Mouse (Mus musculus): Measurements from ENCODE around the gene Nhlrc2. TPM values are rescaled to one million over a fixed set of nuclear protein-coding genes. Genes with fewer than 3 reads are reported as not detected.
A peak's percentile ranks its signal among the peaks of the same experiment; 100 is the strongest.

Nhlrc2 gene
- polyA plus RNA-seq, 1 experiment from 2014 or later = 14.5 TPM

GRCm38 (mm10) chr19:56571913-56572312 lies 23.9 kb downstream of the Nhlrc2 start:
- H3K4me2 ChIP-seq (ENCODE audit: low read depth, low read length) = no peak overlapping the region
- H3K9ac ChIP-seq (ENCODE audit: low read length) = no peak overlapping the region
- no peak overlapping the region for H3K4me3 ChIP-seq (replicated peaks; ENCODE audit: low read length)
- H3K27ac ChIP-seq (ENCODE audit: low read length) = no peak overlapping the region; the same call in 1 of the 2 replicates
- H3K4me1 ChIP-seq (ENCODE audit: control insufficient read depth, insufficient read depth, low read length) = peaks cover 1% of the 10 kb centered on the region
- no peaks in the 10 kb centered on the region for H3K27me3 ChIP-seq (ENCODE audit: control insufficient read depth, insufficient read depth, low read length)
- no peak for ATAC-seq (ENCODE audit: insufficient read depth, low FRiP score)
- H3K36me3 ChIP-seq (ENCODE audit: control insufficient read depth, insufficient read depth, low read length) = 0 out of 2 replicates have a peak, but pooled peaks cover 3% of the 10 kb centered on the region
- H3K9me3 ChIP-seq (replicated peaks; ENCODE audit: control insufficient read depth, low read length) = no peaks in the 10 kb centered on the region
- 93% methylated on average over 5 of the region's 5 CpGs for WGBS

GRCm38 (mm10) chr19:56573184-56573583 lies 25.1 kb downstream of the Nhlrc2 start:
- no peak overlapping the region for H3K4me2 ChIP-seq (ENCODE audit: low read depth, low read length)

GRCm38 (mm10) chr19:56577801-56578200 lies 29.7 kb downstream of the Nhlrc2 start:
- Histone ChIP-seq H3K9me3 (replicated peaks; ENCODE audit: control insufficient read depth, low read length) (no peaks in the 10 kb centered on the region), H3K4me3 (replicated peaks; ENCODE audit: low read length) (no peak overlapping the region)
- WGBS = 71% methylated on average over 1 of the region's 1 CpGs

More at GRCm38 (mm10) chr19:56573184-56573583, 25.1 kb downstream of the Nhlrc2 start:
- 0 out of 2 replicates have a peak, but pooled peaks cover 3% of the 10 kb centered on the region for H3K36me3 ChIP-seq (ENCODE audit: control insufficient read depth, insufficient read depth, low read length)
- no peaks in the 10 kb centered on the region for H3K27me3 ChIP-seq (ENCODE audit: control insufficient read depth, insufficient read depth, low read length)
- H3K27ac ChIP-seq (ENCODE audit: low read length) = no peak overlapping the region
- no peak for ATAC-seq (ENCODE audit: insufficient read depth, low FRiP score)
- H3K4me3 ChIP-seq (replicated peaks; ENCODE audit: low read length) = no peak overlapping the region
- no peak overlapping the region for H3K9ac ChIP-seq (ENCODE audit: low read length)
- WGBS = 90% methylated on average over 6 of the region's 6 CpGs
- no peaks in the 10 kb centered on the region for H3K9me3 ChIP-seq (replicated peaks; ENCODE audit: control insufficient read depth, low read length)
- H3K4me1 ChIP-seq (ENCODE audit: control insufficient read depth, insufficient read depth, low read length) = no peaks in the 10 kb centered on the region

GRCm38 (mm10) chr19:56581981-56582380 lies 33.9 kb downstream of the Nhlrc2 start:
- Histone ChIP-seq H3K27ac (ENCODE audit: low read length) (no peak overlapping the region), H3K36me3 (ENCODE audit: control insufficient read depth, insufficient read depth, low read length) (no peaks in the 10 kb centered on the region), H3K9me3 (replicated peaks; ENCODE audit: control insufficient read depth, low read length) (no peaks in the 10 kb centered on the region), H3K4me1 (ENCODE audit: control insufficient read depth, insufficient read depth, low read length) (peaks cover 18% of the 10 kb centered on the region), H3K4me2 (ENCODE audit: low read depth, low read length) (no peak overlapping the region), H3K4me3 (replicated peaks; ENCODE audit: low read length) (no peak overlapping the region), H3K27me3 (ENCODE audit: control insufficient read depth, insufficient read depth, low read length) (no peaks in the 10 kb centered on the region), H3K9ac (ENCODE audit: low read length) (no peak overlapping the region)
- ATAC-seq (ENCODE audit: insufficient read depth, low FRiP score) = no peak
- WGBS = 87% methylated on average over 5 of the region's 5 CpGs

More at GRCm38 (mm10) chr19:56577801-56578200, 29.7 kb downstream of the Nhlrc2 start:
- 0 out of 2 replicates have a peak, but pooled peaks cover 3% of the 10 kb centered on the region for H3K36me3 ChIP-seq (ENCODE audit: control insufficient read depth, insufficient read depth, low read length)
- H3K27me3 ChIP-seq (ENCODE audit: control insufficient read depth, insufficient read depth, low read length) = no peaks in the 10 kb centered on the region
- H3K4me2 ChIP-seq (ENCODE audit: low read depth, low read length) = no peak overlapping the region
- no peak for ATAC-seq (ENCODE audit: insufficient read depth, low FRiP score)
- H3K4me1 ChIP-seq (ENCODE audit: control insufficient read depth, insufficient read depth, low read length) = peaks cover 2% of the 10 kb centered on the region; the same call in 1 of the 2 replicates
- no peak overlapping the region for H3K9ac ChIP-seq (ENCODE audit: low read length)
- no peak overlapping the region for H3K27ac ChIP-seq (ENCODE audit: low read length)

- Histone ChIP-seq H3K4me3 (replicated peaks; ENCODE audit: low read length) (no peak overlapping the region), H3K9ac (ENCODE audit: low read length) (no peak overlapping the region), H3K4me2 (ENCODE audit: low read depth, low read length) (no peak overlapping the region), H3K27ac (ENCODE audit: low read length) (peak overlapping the region; percentile 27; the same call in 1 of the 2 replicates), H3K4me1 (ENCODE audit: control insufficient read depth, insufficient read depth, low read length) (peaks cover 22% of the 10 kb centered on the region), H3K9me3 (replicated peaks; ENCODE audit: control insufficient read depth, low read length) (no peaks in the 10 kb centered on the region), H3K27me3 (ENCODE audit: control insufficient read depth, insufficient read depth, low read length) (no peaks in the 10 kb centered on the region), H3K36me3 (ENCODE audit: control insufficient read depth, insufficient read depth, low read length) (0 out of 2 replicates have a peak, but pooled peaks cover 3% of the 10 kb centered on the region)
- ATAC-seq (ENCODE audit: insufficient read depth, low FRiP score) = 0 out of 2 replicates have a peak, but pooled peaks have one; percentile 33
- 30% methylated on average over 5 of the region's 5 CpGs for WGBS
Observed at GRCm38 (mm10) chr19:56583785-56584184, 35.7 kb downstream of the Nhlrc2 start.

GRCm38 (mm10) chr19:56584288-56584687 lies 36.2 kb downstream of the Nhlrc2 start:
- Histone ChIP-seq H3K4me3 (replicated peaks; ENCODE audit: low read length) (no peak overlapping the region), H3K4me2 (ENCODE audit: low read depth, low read length) (no peak overlapping the region), H3K27me3 (ENCODE audit: control insufficient read depth, insufficient read depth, low read length) (no peaks in the 10 kb centered on the region), H3K4me1 (ENCODE audit: control insufficient read depth, insufficient read depth, low read length) (peaks cover 22% of the 10 kb centered on the region), H3K36me3 (ENCODE audit: control insufficient read depth, insufficient read depth, low read length) (peaks cover 7% of the 10 kb centered on the region; the same call in 1 of the 2 replicates), H3K27ac (ENCODE audit: low read length) (no peak overlapping the region), H3K9me3 (replicated peaks; ENCODE audit: control insufficient read depth, low read length) (no peaks in the 10 kb centered on the region), H3K9ac (ENCODE audit: low read length) (no peak overlapping the region)
- no peak for ATAC-seq (ENCODE audit: insufficient read depth, low FRiP score)
- 72% methylated on average over 3 of the region's 3 CpGs for WGBS

GRCm38 (mm10) chr19:56586320-56586719 lies 38.3 kb downstream of the Nhlrc2 start:
- 90% methylated on average over 8 of the region's 8 CpGs for WGBS
- H3K4me3 ChIP-seq (replicated peaks; ENCODE audit: low read length) = no peak overlapping the region
- no peaks in the 10 kb centered on the region for H3K9me3 ChIP-seq (replicated peaks; ENCODE audit: control insufficient read depth, low read length)
- peaks cover 22% of the 10 kb centered on the region for H3K4me1 ChIP-seq (ENCODE audit: control insufficient read depth, insufficient read depth, low read length)
- H3K27me3 ChIP-seq (ENCODE audit: control insufficient read depth, insufficient read depth, low read length) = no peaks in the 10 kb centered on the region
- no peak overlapping the region for H3K4me2 ChIP-seq (ENCODE audit: low read depth, low read length)
- no peak overlapping the region for H3K27ac ChIP-seq (ENCODE audit: low read length)
- H3K9ac ChIP-seq (ENCODE audit: low read length) = no peak overlapping the region
- peaks cover 15% of the 10 kb centered on the region; the same call in 1 of the 2 replicates for H3K36me3 ChIP-seq (ENCODE audit: control insufficient read depth, insufficient read depth, low read length)
- ATAC-seq (ENCODE audit: insufficient read depth, low FRiP score) = no peak

GRCm38 (mm10) chr19:56588205-56588626 lies 40.2 kb downstream of the Nhlrc2 start:
- peak; percentile 55; the same call in 1 of the 2 replicates for ATAC-seq (ENCODE audit: insufficient read depth, low FRiP score)
- Histone ChIP-seq H3K9me3 (replicated peaks; ENCODE audit: control insufficient read depth, low read length) (no peaks in the 10 kb centered on the region), H3K4me2 (ENCODE audit: low read depth, low read length) (no peak overlapping the region), H3K36me3 (ENCODE audit: control insufficient read depth, insufficient read depth, low read length) (peaks cover 21% of the 10 kb centered on the region; the same call in 1 of the 2 replicates), H3K27me3 (ENCODE audit: control insufficient read depth, insufficient read depth, low read length) (no peaks in the 10 kb centered on the region), H3K4me3 (replicated peaks; ENCODE audit: low read length) (no peak overlapping the region), H3K4me1 (ENCODE audit: control insufficient read depth, insufficient read depth, low read length) (peaks cover 16% of the 10 kb centered on the region), H3K9ac (ENCODE audit: low read length) (no peak overlapping the region), H3K27ac (ENCODE audit: low read length) (0 out of 2 replicates have a peak overlapping the region, but pooled peaks have one; percentile 33)
- WGBS = 62% methylated on average over 6 of the region's 6 CpGs

GRCm38 (mm10) chr19:56589008-56589407 lies 40.9 kb downstream of the Nhlrc2 start:
- H3K4me3 ChIP-seq (replicated peaks; ENCODE audit: low read length) = no peak overlapping the region
- WGBS = 79% methylated on average over 6 of the region's 6 CpGs
- no peak overlapping the region for H3K27ac ChIP-seq (ENCODE audit: low read length)

More at GRCm38 (mm10) chr19:56589008-56589407, 40.9 kb downstream of the Nhlrc2 start:
- Histone ChIP-seq H3K9ac (ENCODE audit: low read length) (no peak overlapping the region), H3K27me3 (ENCODE audit: control insufficient read depth, insufficient read depth, low read length) (no peaks in the 10 kb centered on the region), H3K36me3 (ENCODE audit: control insufficient read depth, insufficient read depth, low read length) (peaks cover 21% of the 10 kb centered on the region; the same call in 1 of the 2 replicates), H3K9me3 (replicated peaks; ENCODE audit: control insufficient read depth, low read length) (no peaks in the 10 kb centered on the region), H3K4me1 (ENCODE audit: control insufficient read depth, insufficient read depth, low read length) (peaks cover 9% of the 10 kb centered on the region), H3K4me2 (ENCODE audit: low read depth, low read length) (no peak overlapping the region)
- ATAC-seq (ENCODE audit: insufficient read depth, low FRiP score) = no peak

Measured in stomach, embryonic 16.5 days (tissue).